Mouse (Mus musculus) kidney, adult 2 months (tissue): ENCODE data around the gene Gzmk. TPM values are rescaled to one million over a fixed set of nuclear protein-coding genes. Genes with fewer than 3 reads are reported as not detected.

Source experiments
- DNase-seq: peaks from one replicate; pipeline ENCODE4 v3.0.0; 2021
- H3K27ac ChIP-seq: fragments of 200-500 bp; 2 replicates; pipeline ENCODE4 v1.5.1; 2012; ENCODE audit warnings: low read depth, low read length, control low read depth, inconsistent platforms; ENCODE audit not compliant: insufficient read depth
- H3K27me3 ChIP-seq: fragments of 200-500 bp; replicated peaks from 2 replicates; pipeline ENCODE4 v1.6.1; 2012; ENCODE audit warnings: mild to moderate bottlenecking, moderate library complexity, low read length, inconsistent platforms; ENCODE audit not compliant: control insufficient read depth, insufficient read depth
- H3K36me3 ChIP-seq: fragments of 200-500 bp; 2 replicates; pipeline ENCODE4 v1.6.1; 2012; ENCODE audit warnings: mild to moderate bottlenecking, moderate library complexity, low read length, inconsistent platforms; ENCODE audit not compliant: control insufficient read depth, insufficient read depth
- H3K4me1 ChIP-seq: fragments of 200-500 bp; 2 replicates; pipeline ENCODE4 v1.6.1; 2011; ENCODE audit warnings: low read length; ENCODE audit not compliant: control insufficient read depth, insufficient read depth
- H3K4me3 ChIP-seq: fragments of 200-500 bp; 2 replicates; pipeline ENCODE4 v1.5.1; 2011; ENCODE audit warnings: mild to moderate bottlenecking, low read depth, low read length, control low read depth; ENCODE audit not compliant: insufficient read depth
- CTCF ChIP-seq: fragments of 200-500 bp; conservative IDR thresholded peaks from 2 replicates; pipeline ENCODE4 v1.5.1; 2011; ENCODE audit warnings: low read depth, mild to moderate bottlenecking, control low read depth, low read length, moderate library complexity, mixed read lengths; ENCODE audit not compliant: insufficient read depth, insufficient read length
- POLR2A ChIP-seq: fragments of 200-500 bp; IDR thresholded peaks from one replicate; pipeline ENCODE4 v1.6.1; 2011; ENCODE audit warnings: low read depth, low read length, control low read depth
- WGBS: fragments of 180-500 bp; shearing (Covaris S2); methylation state at CpG from one replicate; pipeline ENCODE4 v1.1.7; 2018; 5-methylcytosine and 5-hydroxymethylcytosine counted together
- polyA plus RNA-seq: library from polyadenylated mRNA; depleted of rRNA; stranded (reverse); fragments of >200 nt; gene quantifications from 2 replicates; pipeline ENCODE4 v1.2.3, GENCODE M21; 2012; rRNA removed

The Gzmk gene
- polyA plus RNA-seq, 1 experiment: not detected

DNA sequence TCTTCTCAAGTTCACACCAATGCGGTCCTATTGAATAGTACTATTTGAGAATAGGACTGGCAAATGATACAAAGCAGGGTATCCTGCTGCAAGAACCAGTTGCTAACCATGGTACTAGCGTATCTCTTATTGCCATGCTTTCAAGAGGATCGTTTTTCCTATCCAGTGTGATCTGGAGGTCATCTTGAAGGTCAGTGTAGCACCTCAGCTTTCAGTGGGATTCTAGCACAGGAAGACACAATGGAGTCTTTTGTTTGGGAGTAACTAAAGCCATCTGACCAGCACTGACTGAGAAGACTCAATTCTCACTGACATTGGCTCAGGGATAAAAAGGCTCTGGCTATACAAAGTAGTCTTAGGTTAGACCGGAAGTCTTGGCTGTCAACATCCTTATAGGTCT is 74.2 kb downstream of the Gzmk start:
- H3K27ac ChIP-seq: no peak overlapping the region
- no peak overlapping the region for H3K4me3 ChIP-seq
- H3K27me3 ChIP-seq: no peaks in the 10 kb centered on the region
- TF ChIP-seq POLR2A (no peak), CTCF (no peak)
- H3K4me1 ChIP-seq: no peaks in the 10 kb centered on the region
- WGBS: 80% methylated on average over 4 of the region's 4 CpGs
- H3K36me3 ChIP-seq: no peaks in the 10 kb centered on the region
- no peak for DNase-seq

DNA sequence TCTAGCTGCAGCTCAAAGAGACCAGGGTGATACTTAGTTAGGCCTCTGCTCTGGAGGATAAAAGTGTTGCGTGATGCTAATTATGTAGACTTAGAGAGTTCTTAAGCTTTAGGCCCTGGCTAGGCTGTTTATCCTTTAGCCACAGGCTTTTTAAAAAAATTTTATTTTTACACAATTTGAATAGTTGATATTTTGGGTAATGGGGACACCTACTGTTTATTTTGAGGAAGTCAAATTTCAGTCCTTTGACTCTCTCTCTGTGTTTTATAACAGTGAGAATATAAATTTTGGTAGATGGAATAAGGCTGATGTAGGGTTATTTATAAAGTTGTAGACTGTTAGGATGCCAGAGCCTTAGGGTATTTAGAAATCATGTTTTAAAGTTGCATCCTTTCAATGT is 86.1 kb downstream of the Gzmk start:
- Histone ChIP-seq H3K4me3 (no peak overlapping the region), H3K36me3 (no peaks in the 10 kb centered on the region), H3K27me3 (no peaks in the 10 kb centered on the region), H3K27ac (no peak overlapping the region), H3K4me1 (no peaks in the 10 kb centered on the region)
- no peak for DNase-seq
- 91% methylated on average over 1 of the region's 1 CpGs for WGBS
- TF ChIP-seq CTCF (no peak), POLR2A (no peak)

DNA sequence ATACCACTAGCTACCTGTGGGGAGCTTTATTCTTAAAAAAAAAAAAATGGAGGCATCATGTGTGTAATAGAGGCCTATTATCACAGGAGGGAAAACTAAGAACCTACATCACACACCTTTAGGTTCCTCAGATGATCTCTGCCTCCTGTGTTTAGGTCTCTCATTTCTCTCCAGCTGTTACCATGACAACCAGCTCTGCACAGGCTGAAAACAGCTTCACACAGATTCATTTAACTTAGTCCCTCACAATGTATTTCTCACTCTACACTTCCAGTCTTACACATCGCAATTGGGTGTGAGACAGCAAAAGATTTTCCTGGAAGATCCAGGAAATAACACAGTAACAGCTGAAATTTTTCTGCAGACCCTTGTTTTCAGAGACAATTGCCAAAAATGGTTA is 95.7 kb downstream of the Gzmk start:
- H3K4me1 ChIP-seq: no peaks in the 10 kb centered on the region

More for the DNA sequence above, 95.7 kb downstream of the Gzmk start:
- DNase-seq: no peak
- Histone ChIP-seq H3K4me3 (no peak overlapping the region), H3K27ac (no peak overlapping the region), H3K36me3 (no peaks in the 10 kb centered on the region), H3K27me3 (no peaks in the 10 kb centered on the region)
- 88% methylated on average over 1 of the region's 1 CpGs for WGBS
- TF ChIP-seq POLR2A (no peak), CTCF (no peak)

Other genes with a start within 250 kb of the Gzmk start
- 0.47 and 1.1 TPM in 2 replicates for gene Ccno, start 238.1 kb downstream of the Gzmk start, polyA plus RNA-seq
- not detected in 2 replicates for gene Mcidas, start 232.1 kb downstream of the Gzmk start, polyA plus RNA-seq
- 0.05 TPM in 1 of 2 replicates, not detected in the other for gene Cdc20b, start 190.8 kb downstream of the Gzmk start, polyA plus RNA-seq
- 6.5 and 9.2 TPM in 2 replicates for gene Gpx8, start 179.5 kb downstream of the Gzmk start, polyA plus RNA-seq
- 0.35 and 1.1 TPM in 2 replicates for gene Gzma, start 124.9 kb downstream of the Gzmk start, polyA plus RNA-seq
- 16.4 and 16.6 TPM in 2 replicates for gene Esm1, start 16.2 kb downstream of the Gzmk start, polyA plus RNA-seq
- 6.9 and 10.0 TPM in 2 replicates for gene BC067074, start 67.3 kb upstream of the Gzmk start, polyA plus RNA-seq